Mouse (Mus musculus): ENCODE results near the gene Rnf31. TPM values are rescaled to one million over a fixed set of nuclear protein-coding genes. Genes with fewer than 3 reads are reported as not detected.

Gene Rnf31
- polyA plus RNA-seq, 1 experiment: 39.1 TPM

GRCm38 (mm10) chr14:55571760-55572159, 19.7 kb upstream of the Rnf31 start:
- no peak for TF ChIP-seq POLR2A (IDR thresholded peaks at IDR 0.05; ENCODE audit: insufficient read depth, low read length)
- no peak for TF ChIP-seq CTCF (IDR thresholded peaks at IDR 0.05; ENCODE audit: low read depth, low read length)
- TF ChIP-seq EP300 (IDR thresholded peaks at IDR 0.05; ENCODE audit: insufficient read depth, low read depth, low read length): no peak
- Histone ChIP-seq H3K4me3 (ENCODE audit: low read depth, low read length) (no peak overlapping the region), H3K9ac (ENCODE audit: low read depth, poor library complexity, severe bottlenecking) (no peak overlapping the region), H3K4me1 (ENCODE audit: control insufficient read depth, insufficient read depth, low read length) (peaks cover 6% of the 10 kb centered on the region), H3K27ac (ENCODE audit: insufficient read depth, low read length) (no peak overlapping the region), H3K27me3 (ENCODE audit: control insufficient read depth, insufficient read depth, low read length, poor library complexity, severe bottlenecking) (no peaks in the 10 kb centered on the region), H3K9me3 (replicated peaks; ENCODE audit: control insufficient read depth, insufficient read depth, low read length, poor library complexity, severe bottlenecking) (no peaks in the 10 kb centered on the region), H3K36me3 (ENCODE audit: control insufficient read depth, insufficient read depth, low read length, poor library complexity, severe bottlenecking) (0 out of 2 replicates have a peak, but pooled peaks cover 4% of the 10 kb centered on the region)

- Histone ChIP-seq H3K27ac (ENCODE audit: insufficient read depth, low read length) (no peak within 1 kb of the TSS), H3K4me3 (ENCODE audit: low read depth, low read length) (peak within 1 kb of the TSS; percentile 35), H3K9me3 (replicated peaks; ENCODE audit: control insufficient read depth, insufficient read depth, low read length, poor library complexity, severe bottlenecking) (no peaks in the 10 kb centered on the region), H3K9ac (ENCODE audit: low read depth, poor library complexity, severe bottlenecking) (peak within 1 kb of the TSS; percentile 46), H3K4me1 (ENCODE audit: control insufficient read depth, insufficient read depth, low read length) (peaks cover 11% of the 10 kb centered on the region), H3K27me3 (ENCODE audit: control insufficient read depth, insufficient read depth, low read length, poor library complexity, severe bottlenecking) (no peaks in the 10 kb centered on the region), H3K36me3 (ENCODE audit: control insufficient read depth, insufficient read depth, low read length, poor library complexity, severe bottlenecking) (no peaks in the 10 kb centered on the region; the same call in 1 of the 2 replicates)
- TF ChIP-seq POLR2A (IDR thresholded peaks at IDR 0.05; ENCODE audit: insufficient read depth, low read length): no peak
- TF ChIP-seq EP300 (IDR thresholded peaks at IDR 0.05; ENCODE audit: insufficient read depth, low read depth, low read length): no peak
- no peak for TF ChIP-seq CTCF (IDR thresholded peaks at IDR 0.05; ENCODE audit: low read depth, low read length)
Observed at GRCm38 (mm10) chr14:55575302-55575701, 16.2 kb upstream of the Rnf31 start, which contains the start of gene Fitm1. TSS of gene Fitm1 (plus strand) at chr14:55575617.

DNA sequence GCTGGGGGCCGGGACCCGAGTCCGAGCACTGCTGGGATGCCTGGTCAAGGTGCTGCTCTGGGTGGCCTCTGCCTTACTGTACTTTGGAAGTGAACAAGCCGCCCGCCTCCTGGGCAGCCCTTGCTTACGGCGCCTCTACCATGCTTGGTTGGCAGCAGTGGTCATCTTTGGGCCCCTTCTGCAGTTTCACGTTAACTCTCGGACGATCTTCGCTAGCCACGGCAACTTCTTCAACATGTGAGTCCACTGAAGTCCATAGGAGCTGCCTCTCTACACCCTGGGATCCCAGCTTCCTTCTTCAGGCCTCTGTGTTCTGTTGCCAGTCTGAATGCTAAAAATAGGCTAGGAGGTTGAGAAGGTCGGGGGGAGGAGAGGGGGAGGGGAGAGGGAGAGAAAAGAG, 15.8 kb upstream of the Rnf31 start:
- Histone ChIP-seq H3K4me1 (ENCODE audit: control insufficient read depth, insufficient read depth, low read length) (peaks cover 11% of the 10 kb centered on the region), H3K27ac (ENCODE audit: insufficient read depth, low read length) (no peak overlapping the region), H3K4me3 (ENCODE audit: low read depth, low read length) (0 out of 2 replicates have a peak overlapping the region, but pooled peaks have one; percentile 1), H3K9me3 (replicated peaks; ENCODE audit: control insufficient read depth, insufficient read depth, low read length, poor library complexity, severe bottlenecking) (no peaks in the 10 kb centered on the region), H3K36me3 (ENCODE audit: control insufficient read depth, insufficient read depth, low read length, poor library complexity, severe bottlenecking) (peaks cover 2% of the 10 kb centered on the region), H3K27me3 (ENCODE audit: control insufficient read depth, insufficient read depth, low read length, poor library complexity, severe bottlenecking) (no peaks in the 10 kb centered on the region), H3K9ac (ENCODE audit: low read depth, poor library complexity, severe bottlenecking) (peak overlapping the region; percentile 46)
- TF ChIP-seq EP300 (IDR thresholded peaks at IDR 0.05; ENCODE audit: insufficient read depth, low read depth, low read length): no peak
- no peak for TF ChIP-seq POLR2A (IDR thresholded peaks at IDR 0.05; ENCODE audit: insufficient read depth, low read length)

DNA sequence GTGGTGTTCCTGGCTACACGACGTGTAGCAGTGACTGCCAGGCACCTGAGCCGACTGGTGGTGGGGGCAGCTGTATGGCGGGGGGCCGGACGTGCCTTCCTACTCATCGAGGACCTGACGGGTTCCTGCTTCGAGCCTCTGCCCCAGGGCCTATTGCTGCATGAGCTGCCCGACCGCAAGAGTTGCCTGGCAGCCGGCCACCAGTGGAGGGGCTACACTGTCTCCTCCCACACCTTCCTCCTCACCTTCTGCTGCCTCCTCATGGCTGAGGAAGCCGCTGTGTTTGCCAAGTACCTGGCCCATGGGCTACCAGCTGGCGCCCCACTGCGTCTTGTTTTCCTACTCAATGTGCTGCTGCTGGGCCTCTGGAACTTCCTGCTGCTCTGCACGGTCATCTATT, 15.1 kb upstream of the Rnf31 start:
- Histone ChIP-seq H3K27ac (ENCODE audit: insufficient read depth, low read length) (no peak overlapping the region), H3K9me3 (replicated peaks; ENCODE audit: control insufficient read depth, insufficient read depth, low read length, poor library complexity, severe bottlenecking) (no peaks in the 10 kb centered on the region), H3K4me1 (ENCODE audit: control insufficient read depth, insufficient read depth, low read length) (peaks cover 11% of the 10 kb centered on the region), H3K9ac (ENCODE audit: low read depth, poor library complexity, severe bottlenecking) (peak overlapping the region; percentile 46), H3K27me3 (ENCODE audit: control insufficient read depth, insufficient read depth, low read length, poor library complexity, severe bottlenecking) (no peaks in the 10 kb centered on the region), H3K36me3 (ENCODE audit: control insufficient read depth, insufficient read depth, low read length, poor library complexity, severe bottlenecking) (peaks cover 8% of the 10 kb centered on the region), H3K4me3 (ENCODE audit: low read depth, low read length) (peak overlapping the region; percentile 35)
- TF ChIP-seq POLR2A (IDR thresholded peaks at IDR 0.05; ENCODE audit: insufficient read depth, low read length): no peak
- no peak for TF ChIP-seq CTCF (IDR thresholded peaks at IDR 0.05; ENCODE audit: low read depth, low read length)
- no peak for TF ChIP-seq EP300 (IDR thresholded peaks at IDR 0.05; ENCODE audit: insufficient read depth, low read depth, low read length)

DNA sequence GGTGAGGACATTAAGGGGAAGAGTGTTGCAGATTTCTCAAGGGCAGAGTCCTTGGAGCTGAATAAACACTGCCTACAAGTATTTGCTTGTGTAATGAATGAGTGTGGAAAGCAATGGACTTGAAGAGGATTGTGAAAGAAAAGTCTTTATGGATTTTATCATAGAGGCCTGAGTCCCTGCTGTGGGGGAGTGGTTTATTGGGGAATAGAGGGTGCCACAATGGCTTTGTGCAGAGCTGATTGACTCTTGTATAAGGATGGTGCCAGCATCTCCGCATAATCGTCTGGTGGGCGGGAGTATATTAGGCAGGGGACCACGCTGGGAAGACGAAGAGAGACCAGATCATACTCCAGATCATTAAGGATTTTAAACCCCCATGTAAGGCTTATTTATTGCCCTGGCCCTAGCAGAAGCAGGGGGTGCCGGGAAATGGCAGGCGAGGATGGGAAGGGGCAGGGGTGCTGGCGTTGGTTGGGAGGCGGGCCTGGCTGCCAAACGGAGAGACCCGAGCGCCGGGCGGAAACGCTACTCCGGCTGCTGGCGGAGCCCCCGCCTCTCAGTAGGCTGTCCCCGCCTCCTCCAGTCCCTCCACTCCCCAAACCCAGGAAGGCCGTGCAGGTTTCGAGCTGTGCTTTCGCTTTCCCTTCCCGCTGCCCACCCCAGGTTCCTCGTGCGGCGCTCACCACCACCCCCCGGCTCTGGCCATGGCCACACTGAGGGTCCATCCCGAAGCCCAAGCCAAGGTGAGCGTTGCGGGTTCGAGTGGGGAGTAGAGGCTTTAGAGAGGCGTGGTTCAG, 13.4 kb upstream of the Rnf31 start, which contains the start of gene Psme1:
Gene Psme1, plus strand, starts transcription at position 253 of the 797 bp plus-strand sequence.
- Histone ChIP-seq H3K36me3 (ENCODE audit: control insufficient read depth, insufficient read depth, low read length, poor library complexity, severe bottlenecking) (peaks cover 9% of the 10 kb centered on the region), H3K9ac (ENCODE audit: low read depth, poor library complexity, severe bottlenecking) (peak within 1 kb of the TSS; percentile 68), H3K27ac (ENCODE audit: insufficient read depth, low read length) (0 out of 2 replicates have a peak within 1 kb of the TSS, but pooled peaks have one; percentile 2), H3K9me3 (replicated peaks; ENCODE audit: control insufficient read depth, insufficient read depth, low read length, poor library complexity, severe bottlenecking) (no peaks in the 10 kb centered on the region), H3K4me3 (ENCODE audit: low read depth, low read length) (peak within 1 kb of the TSS; percentile 82), H3K4me1 (ENCODE audit: control insufficient read depth, insufficient read depth, low read length) (peaks cover 11% of the 10 kb centered on the region), H3K27me3 (ENCODE audit: control insufficient read depth, insufficient read depth, low read length, poor library complexity, severe bottlenecking) (no peaks in the 10 kb centered on the region)
- TF ChIP-seq CTCF (IDR thresholded peaks at IDR 0.05; ENCODE audit: low read depth, low read length) (no peak), POLR2A (IDR thresholded peaks at IDR 0.05; ENCODE audit: insufficient read depth, low read length) (peak; percentile 58)

DNA sequence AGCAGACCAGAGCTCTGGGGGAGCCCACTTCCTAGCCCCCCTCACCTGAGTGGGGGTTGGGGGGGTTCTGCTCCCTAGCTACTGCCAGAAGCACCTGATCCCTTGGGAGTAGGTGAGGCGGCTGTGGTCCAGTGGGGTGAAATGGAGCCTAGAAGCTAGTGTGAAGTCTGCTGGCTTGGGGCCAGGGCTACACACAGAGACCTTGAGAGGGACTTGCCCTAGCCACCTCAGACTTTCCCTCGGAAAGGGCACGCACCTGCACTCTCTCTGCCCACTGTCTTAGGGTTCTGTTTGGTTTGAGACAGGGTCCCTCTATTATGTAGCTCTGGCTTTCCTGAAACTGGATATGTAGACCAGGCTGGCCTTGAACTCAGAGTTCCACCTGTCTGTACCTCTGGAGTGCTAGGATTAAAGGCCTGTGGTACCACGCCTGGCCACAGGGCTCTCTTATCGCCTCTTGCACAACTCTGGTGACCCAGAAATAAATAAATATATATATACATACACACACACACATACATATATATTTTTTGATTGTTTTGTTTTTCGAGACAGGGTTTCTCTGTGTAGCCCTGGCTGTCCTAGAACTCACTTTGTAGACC, 12.7 kb upstream of the Rnf31 start:
- Histone ChIP-seq H3K27me3 (ENCODE audit: control insufficient read depth, insufficient read depth, low read length, poor library complexity, severe bottlenecking) (no peaks in the 10 kb centered on the region), H3K4me1 (ENCODE audit: control insufficient read depth, insufficient read depth, low read length) (peaks cover 11% of the 10 kb centered on the region), H3K36me3 (ENCODE audit: control insufficient read depth, insufficient read depth, low read length, poor library complexity, severe bottlenecking) (peaks cover 9% of the 10 kb centered on the region), H3K9me3 (replicated peaks; ENCODE audit: control insufficient read depth, insufficient read depth, low read length, poor library complexity, severe bottlenecking) (no peaks in the 10 kb centered on the region), H3K9ac (ENCODE audit: low read depth, poor library complexity, severe bottlenecking) (peak overlapping the region; percentile 68), H3K27ac (ENCODE audit: insufficient read depth, low read length) (no peak overlapping the region), H3K4me3 (ENCODE audit: low read depth, low read length) (peak overlapping the region; percentile 82)
- no peak for TF ChIP-seq EP300 (IDR thresholded peaks at IDR 0.05; ENCODE audit: insufficient read depth, low read depth, low read length)
- TF ChIP-seq CTCF (IDR thresholded peaks at IDR 0.05; ENCODE audit: low read depth, low read length): no peak
- no peak for TF ChIP-seq POLR2A (IDR thresholded peaks at IDR 0.05; ENCODE audit: insufficient read depth, low read length)
